Mouse (Mus musculus): Measurements from ENCODE around the gene Zfp106. TPM values are rescaled to one million over a fixed set of nuclear protein-coding genes. Genes with fewer than 3 reads are reported as not detected.

Zfp106 gene
- polyA plus RNA-seq, 1 experiment from 2014 or later = 24.8 TPM

GRCm38 (mm10) chr2:120460216-120460615 lies 103.4 kb downstream of the Zfp106 start:
- no peak for TF ChIP-seq CTCF (IDR thresholded peaks at IDR 0.05; ENCODE audit: low read depth)
- H3K9ac ChIP-seq (ENCODE audit: low read depth, low read length) = no peak overlapping the region
- no peak overlapping the region for H3K4me3 ChIP-seq (ENCODE audit: low read depth, low read length)
- WGBS = 85% methylated on average over 4 of the region's 4 CpGs
- H3K9me3 ChIP-seq (ENCODE audit: control insufficient read depth) = no peaks in the 10 kb centered on the region
- no peak for ATAC-seq
- no peak overlapping the region for H3K4me2 ChIP-seq (replicated peaks; ENCODE audit: low read depth)
- H3K27me3 ChIP-seq (replicated peaks; ENCODE audit: control insufficient read depth, insufficient read depth, low read length) = no peaks in the 10 kb centered on the region
- H3K36me3 ChIP-seq (ENCODE audit: control insufficient read depth, insufficient read depth) = peaks cover 3% of the 10 kb centered on the region; the same call in 1 of the 2 replicates
- H3K4me1 ChIP-seq (replicated peaks; ENCODE audit: control insufficient read depth, insufficient read depth, low read length) = no peaks in the 10 kb centered on the region
- no peak overlapping the region for H3K27ac ChIP-seq (ENCODE audit: low read depth, low read length)

Other genes starting within 250 kb of the Zfp106 start
- 1.8 and 2.8 TPM in 2 replicates for gene Pla2g4f, start 249.7 kb downstream of the Zfp106 start, polyA plus RNA-seq (2015; fragmentation: Nextera tagmentation; extraction: Ambion mirVana)
- gene Vps39, start 210.7 kb downstream of the Zfp106 start, polyA plus RNA-seq (2015; fragmentation: Nextera tagmentation; extraction: Ambion mirVana) = 12.8 and 14.0 TPM in 2 replicates
- 9.0 and 11.1 TPM in 2 replicates for gene Ganc, start 159.9 kb downstream of the Zfp106 start, polyA plus RNA-seq (2015; fragmentation: Nextera tagmentation; extraction: Ambion mirVana)
- 8.0 and 8.8 TPM in 2 replicates for gene Tmem87a, start 159.7 kb downstream of the Zfp106 start, polyA plus RNA-seq (2015; fragmentation: Nextera tagmentation; extraction: Ambion mirVana)
- 0.55 and 0.61 TPM in 2 replicates for gene Capn3, start 107.8 kb downstream of the Zfp106 start, polyA plus RNA-seq (2015; fragmentation: Nextera tagmentation; extraction: Ambion mirVana)
- 39.0 and 43.0 TPM in 2 replicates for gene Snap23, start 3.8 kb upstream of the Zfp106 start, polyA plus RNA-seq (2015; fragmentation: Nextera tagmentation; extraction: Ambion mirVana)
- 11.1 and 11.6 TPM in 2 replicates for gene Haus2, start 45.5 kb upstream of the Zfp106 start, polyA plus RNA-seq (2015; fragmentation: Nextera tagmentation; extraction: Ambion mirVana)
- gene Lrrc57, start 45.7 kb upstream of the Zfp106 start, polyA plus RNA-seq (2015; fragmentation: Nextera tagmentation; extraction: Ambion mirVana) = 23.6 and 24.7 TPM in 2 replicates
- gene Stard9, start 65.3 kb upstream of the Zfp106 start, polyA plus RNA-seq (2015; fragmentation: Nextera tagmentation; extraction: Ambion mirVana) = 1.6 and 2.4 TPM in 2 replicates